Mouse (Mus musculus) megakaryocyte, embryonic 14.5 days (primary cell): ENCODE results near the gene Hspa2. TPM values are rescaled to one million over a fixed set of nuclear protein-coding genes. Genes with fewer than 3 reads are reported as not detected.
A peak's percentile ranks its signal among the peaks of the same experiment; 100 is the strongest.

Source experiments
- H3K27me3 ChIP-seq: replicated peaks from 2 replicates; pipeline ENCODE3; 2012; ENCODE audit warnings: inconsistent platforms
- H3K36me3 ChIP-seq: replicated peaks from 2 replicates; pipeline ENCODE3; 2012; ENCODE audit warnings: low read length, inconsistent platforms, mixed read lengths
- H3K4me1 ChIP-seq: 2 replicates; pipeline ENCODE4 v1.6.1; 2012; ENCODE audit warnings: inconsistent platforms
- H3K4me3 ChIP-seq: replicated peaks from 2 replicates; pipeline ENCODE3; 2012; ENCODE audit warnings: moderate library complexity, mild to moderate bottlenecking, inconsistent platforms
- H3K9me3 ChIP-seq: 2 replicates; pipeline ENCODE4 v1.6.1; 2012; ENCODE audit warnings: inconsistent platforms
- FLI1 ChIP-seq: IDR thresholded peaks from 2 replicates; pipeline ENCODE4 v1.6.1; 2012; ENCODE audit warnings: low read length, inconsistent platforms, mixed read lengths
- GATA1 ChIP-seq: IDR thresholded peaks from 3 replicates; pipeline ENCODE4 v1.6.1; 2012; ENCODE audit warnings: mixed read lengths, low read length, inconsistent platforms, borderline replicate concordance
- polyA plus RNA-seq: library from polyadenylated mRNA; stranded (reverse); fragments of >175 nt; gene quantifications from 2 replicates; pipeline ENCODE4 v1.2.3, GENCODE M21; 2012; ENCODE audit warnings: low replicate concordance; ENCODE audit not compliant: insufficient read depth

Gene Hspa2
- polyA plus RNA-seq, 1 experiment, result 5.8 TPM

- Histone ChIP-seq H3K4me3 (peak overlapping the region; percentile 96), H3K27me3 (peaks cover 26% of the 10 kb centered on the region), H3K9me3 (peaks cover 17% of the 10 kb centered on the region), H3K36me3 (peaks cover 9% of the 10 kb centered on the region), H3K4me1 (peaks cover 26% of the 10 kb centered on the region)
- TF ChIP-seq FLI1 (no peak), GATA1 (no peak)
Observed at GRCm38 (mm10) chr12:76402991-76403885, 738 bp upstream of the Hspa2 start.

- Histone ChIP-seq H3K36me3 (peaks cover 2% of the 10 kb centered on the region), H3K4me1 (peaks cover 26% of the 10 kb centered on the region), H3K27me3 (peaks cover 26% of the 10 kb centered on the region), H3K9me3 (peaks cover 17% of the 10 kb centered on the region), H3K4me3 (peak overlapping the region; percentile 96)
- TF ChIP-seq GATA1 (no peak), FLI1 (no peak)
Observed at GRCm38 (mm10) chr12:76404836-76405182, 833 bp downstream of the Hspa2 start.

- Histone ChIP-seq H3K9me3 (peaks cover 17% of the 10 kb centered on the region), H3K4me3 (peak overlapping the region; percentile 96), H3K36me3 (peaks cover 2% of the 10 kb centered on the region), H3K27me3 (peaks cover 26% of the 10 kb centered on the region), H3K4me1 (peaks cover 26% of the 10 kb centered on the region)
- TF ChIP-seq FLI1 (no peak), GATA1 (no peak)
Observed at GRCm38 (mm10) chr12:76405183-76405970, 1.4 kb downstream of the Hspa2 start.

- H3K27me3 ChIP-seq, result peaks cover 26% of the 10 kb centered on the region
- peaks cover 2% of the 10 kb centered on the region for H3K36me3 ChIP-seq
- H3K4me3 ChIP-seq, result peak overlapping the region; percentile 96
- H3K4me1 ChIP-seq, result peaks cover 26% of the 10 kb centered on the region
- peaks cover 17% of the 10 kb centered on the region for H3K9me3 ChIP-seq
- no peak for TF ChIP-seq FLI1
- no peak for TF ChIP-seq GATA1
Observed at GRCm38 (mm10) chr12:76405971-76406370, 2.0 kb downstream of the Hspa2 start.

GRCm38 (mm10) chr12:76407184-76407583 is 3.2 kb downstream of the Hspa2 start:
- Histone ChIP-seq H3K36me3 (no peaks in the 10 kb centered on the region), H3K9me3 (peaks cover 17% of the 10 kb centered on the region), H3K27me3 (peaks cover 26% of the 10 kb centered on the region), H3K4me1 (peaks cover 26% of the 10 kb centered on the region), H3K4me3 (no peak overlapping the region)
- no peak for TF ChIP-seq GATA1
- no peak for TF ChIP-seq FLI1

GRCm38 (mm10) chr12:76409166-76409565 is 5.2 kb downstream of the Hspa2 start:
- Histone ChIP-seq H3K4me3 (no peak overlapping the region), H3K36me3 (no peaks in the 10 kb centered on the region), H3K9me3 (peaks cover 17% of the 10 kb centered on the region), H3K4me1 (peaks cover 20% of the 10 kb centered on the region), H3K27me3 (peaks cover 26% of the 10 kb centered on the region)
- TF ChIP-seq FLI1, result no peak
- no peak for TF ChIP-seq GATA1

- Histone ChIP-seq H3K4me1 (peaks cover 5% of the 10 kb centered on the region), H3K36me3 (no peaks in the 10 kb centered on the region), H3K27me3 (peaks cover 23% of the 10 kb centered on the region), H3K9me3 (peaks cover 21% of the 10 kb centered on the region), H3K4me3 (no peak overlapping the region)
- TF ChIP-seq GATA1, result no peak
- no peak for TF ChIP-seq FLI1
Observed at GRCm38 (mm10) chr12:76415383-76416010, 11.5 kb downstream of the Hspa2 start.

GRCm38 (mm10) chr12:76417433-76417854 is 13.5 kb downstream of the Hspa2 start, which contains the start of gene Ppp1r36:
TSS of gene Ppp1r36 (plus strand) at chr12:76417538.
- peaks cover 21% of the 10 kb centered on the region for H3K9me3 ChIP-seq
- H3K36me3 ChIP-seq, result no peaks in the 10 kb centered on the region
- peaks cover 26% of the 10 kb centered on the region for H3K27me3 ChIP-seq
- no peak for TF ChIP-seq FLI1
- TF ChIP-seq GATA1, result no peak
- peaks cover 5% of the 10 kb centered on the region for H3K4me1 ChIP-seq
- H3K4me3 ChIP-seq, result peak within 1 kb of the TSS; percentile 80

- H3K4me1 ChIP-seq, result peaks cover 5% of the 10 kb centered on the region
- no peak for TF ChIP-seq FLI1
- TF ChIP-seq GATA1, result no peak
- H3K9me3 ChIP-seq, result peaks cover 21% of the 10 kb centered on the region
- H3K36me3 ChIP-seq, result no peaks in the 10 kb centered on the region
- H3K27me3 ChIP-seq, result peaks cover 26% of the 10 kb centered on the region
- H3K4me3 ChIP-seq, result no peak overlapping the region
Observed at GRCm38 (mm10) chr12:76418346-76418745, 14.4 kb downstream of the Hspa2 start.

- peaks cover 9% of the 10 kb centered on the region; the same call in 1 of the 2 replicates for H3K9me3 ChIP-seq
- 0 out of 2 replicates have a peak, but pooled peaks cover 2% of the 10 kb centered on the region for H3K4me1 ChIP-seq
- no peaks in the 10 kb centered on the region for H3K36me3 ChIP-seq
- no peak overlapping the region for H3K4me3 ChIP-seq
- peaks cover 20% of the 10 kb centered on the region for H3K27me3 ChIP-seq
- TF ChIP-seq GATA1, result no peak
- no peak for TF ChIP-seq FLI1
Observed at GRCm38 (mm10) chr12:76425256-76425655, 21.3 kb downstream of the Hspa2 start.
